Mouse (Mus musculus) embryonic facial prominence, embryonic 14.5 days (tissue): Measurements from ENCODE around the gene Sgsm2. TPM values are rescaled to one million over a fixed set of nuclear protein-coding genes. Genes with fewer than 3 reads are reported as not detected.

ENCODE experiments used
- ATAC-seq: fragments of 200-750 bp; cut with Nextera tagmentation; 2 replicates; pipeline ENCODE4 v1.8.0; 2017; ENCODE audit warnings: low read depth, moderate number of reproducible peaks, moderate TSS enrichment
- DNase-seq: peaks from one replicate; pipeline ENCODE4 v3.0.0-alpha.2; 2015; ENCODE audit warnings: low spot score
- H3K27ac ChIP-seq: fragments of 300-500 bp; sonication (generic); replicated peaks from 2 replicates; pipeline ENCODE4 v1.5.1; 2014; ENCODE audit warnings: low read depth, mild to moderate bottlenecking, low read length, moderate library complexity
- H3K27me3 ChIP-seq: fragments of 300-500 bp; sonication (generic); replicated peaks from 2 replicates; pipeline ENCODE4 v1.6.1; 2014; ENCODE audit warnings: low read length; ENCODE audit not compliant: control insufficient read depth, insufficient read depth
- H3K36me3 ChIP-seq: fragments of 300-500 bp; sonication (generic); 2 replicates; pipeline ENCODE4 v1.6.1; 2014; ENCODE audit warnings: low read length, mixed read lengths; ENCODE audit not compliant: control insufficient read depth, insufficient read depth
- H3K4me1 ChIP-seq: fragments of 300-500 bp; sonication (generic); 2 replicates; pipeline ENCODE4 v1.6.1; 2014; ENCODE audit warnings: antibody characterized with exemption, low read length; ENCODE audit not compliant: control insufficient read depth, insufficient read depth
- H3K4me2 ChIP-seq: fragments of 300-500 bp; sonication (generic); 2 replicates; pipeline ENCODE4 v1.6.1; 2014; ENCODE audit warnings: low read depth, mild to moderate bottlenecking, low read length, moderate library complexity, mixed read lengths
- H3K4me3 ChIP-seq: fragments of 300-500 bp; sonication (generic); 2 replicates; pipeline ENCODE4 v1.5.1; 2014; ENCODE audit warnings: low read depth, mild to moderate bottlenecking, low read length
- H3K9ac ChIP-seq: fragments of 300-500 bp; sonication (generic); 2 replicates; pipeline ENCODE4 v1.6.1; 2014; ENCODE audit warnings: low read depth, mild to moderate bottlenecking, low read length, moderate library complexity, mixed read lengths
- H3K9me3 ChIP-seq: fragments of 300-500 bp; sonication (generic); 2 replicates; pipeline ENCODE4 v1.6.1; 2016; ENCODE audit warnings: low read length; ENCODE audit not compliant: control insufficient read depth
- whole genome bisulfite sequencing: fragments of 180-500 bp; shearing (Covaris S2); extraction: QIAGEN DNeasy Blood & Tissue Kit; methylation state at CpG from one replicate; pipeline ENCODE4 v1.1.7; 2014; 5-methylcytosine and 5-hydroxymethylcytosine counted together
- microRNA-seq: library from miRNA; unstranded; fragments of <30 nt; microRNA quantifications from one replicate; pipeline ENCODE4, GENCODE M21; 2016; ENCODE audit warnings: borderline number of aligned reads
- polyA plus RNA-seq: library from polyadenylated mRNA; unstranded; fragments of >200 nt; fragmentation: Nextera tagmentation; extraction: Ambion mirVana; gene quantifications from 2 replicates; pipeline ENCODE4 v1.2.1, GENCODE M21; 2014

Sgsm2 gene
- polyA plus RNA-seq, 1 experiment from 2014 or later = 4.9 TPM

DNA sequence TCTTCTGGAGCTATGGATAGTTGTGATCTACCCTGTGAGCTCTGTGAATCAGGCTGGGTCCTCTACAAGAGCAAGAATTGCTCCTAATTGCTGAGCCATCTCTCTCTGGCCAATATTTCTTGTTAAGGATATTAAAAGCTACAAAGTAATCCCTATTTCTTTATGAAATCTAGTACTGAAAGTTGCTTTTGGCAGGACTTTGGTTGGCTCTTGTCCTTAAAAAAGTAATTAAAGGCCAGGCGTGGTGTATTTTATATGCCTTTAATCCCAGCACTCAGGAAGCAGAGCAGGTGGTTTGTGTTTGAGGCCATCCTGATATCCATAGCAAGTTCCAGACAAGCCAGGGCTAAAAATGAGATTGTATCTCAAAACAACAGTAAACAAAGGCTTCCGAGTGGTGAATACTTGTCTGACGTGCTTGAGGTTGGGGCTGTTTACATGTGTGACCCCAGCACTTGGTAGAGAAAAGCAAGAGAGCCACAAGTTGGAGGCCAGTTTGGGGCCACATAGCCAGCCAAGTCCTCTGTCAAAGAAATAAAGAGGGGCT is 92.7 kb downstream of the Sgsm2 start:
- no peak overlapping the region for H3K4me3 ChIP-seq
- H3K27ac ChIP-seq = no peak overlapping the region
- H3K4me1 ChIP-seq = no peaks in the 10 kb centered on the region
- WGBS = 79% methylated on average over 3 of the region's 3 CpGs
- H3K9me3 ChIP-seq = no peaks in the 10 kb centered on the region
- no peak for ATAC-seq
- H3K36me3 ChIP-seq = peaks cover 76% of the 10 kb centered on the region
- H3K9ac ChIP-seq = no peak overlapping the region
- H3K4me2 ChIP-seq = no peak overlapping the region
- no peak for DNase-seq
- no peaks in the 10 kb centered on the region for H3K27me3 ChIP-seq

DNA sequence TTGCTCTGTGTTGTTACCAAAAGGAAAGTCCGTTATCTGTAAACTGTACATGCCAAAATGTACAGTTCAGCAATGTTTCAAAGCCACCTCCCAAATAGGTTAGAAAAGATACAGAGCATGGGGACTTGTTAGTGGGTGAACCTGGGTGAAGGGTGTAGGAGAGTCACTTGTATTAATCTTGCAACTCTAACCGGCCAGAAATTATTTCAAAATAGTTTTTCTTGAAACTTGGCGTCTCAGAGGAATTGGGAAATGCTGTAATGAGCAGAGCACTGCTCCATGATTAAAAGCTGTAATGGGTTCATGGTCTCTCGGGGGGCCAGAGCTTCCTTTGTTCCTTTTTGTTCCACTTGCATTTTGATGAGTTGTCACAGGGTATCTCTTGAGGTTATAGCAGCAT is 96.2 kb downstream of the Sgsm2 start:
- H3K36me3 ChIP-seq = peaks cover 78% of the 10 kb centered on the region
- no peak overlapping the region for H3K9ac ChIP-seq
- H3K4me3 ChIP-seq = no peak overlapping the region
- no peaks in the 10 kb centered on the region for H3K4me1 ChIP-seq
- WGBS = 87% methylated on average over 4 of the region's 4 CpGs
- H3K27ac ChIP-seq = no peak overlapping the region
- no peak overlapping the region for H3K4me2 ChIP-seq
- DNase-seq (peak; percentile 29), ATAC-seq (no peak)
- no peaks in the 10 kb centered on the region for H3K9me3 ChIP-seq
- H3K27me3 ChIP-seq = no peaks in the 10 kb centered on the region

Small RNA genes lying within 50 kb of the gene (microRNA-seq; reads per million reads assigned to microRNA genes)
- not detected for gene Mir6926

Other genes with a start within 250 kb of the Sgsm2 start
- 24.4 and 25.2 TPM in 2 replicates for gene Cluh, start 247.6 kb downstream of the Sgsm2 start, polyA plus RNA-seq
- gene Pafah1b1, start 172.4 kb downstream of the Sgsm2 start, polyA plus RNA-seq = 67.6 and 68.3 TPM in 2 replicates
- gene Mettl16, start 126.2 kb downstream of the Sgsm2 start, polyA plus RNA-seq = 28.4 and 32.0 TPM in 2 replicates
- 4.8 and 5.8 TPM in 2 replicates for gene Mnt, start 66.1 kb downstream of the Sgsm2 start, polyA plus RNA-seq
- 48.1 and 49.5 TPM in 2 replicates for gene Tsr1, start 1.0 kb upstream of the Sgsm2 start, polyA plus RNA-seq
- gene Smg6, start 28.8 kb upstream of the Sgsm2 start, polyA plus RNA-seq = 12.8 and 13.6 TPM in 2 replicates
- 30.4 and 36.3 TPM in 2 replicates for gene Srr, start 28.9 kb upstream of the Sgsm2 start, polyA plus RNA-seq